Mouse (Mus musculus) spleen, adult 2 months (tissue): ENCODE data around the gene Gpr107. TPM values are rescaled to one million over a fixed set of nuclear protein-coding genes. Genes with fewer than 3 reads are reported as not detected.

Experiments used
- DNase-seq, 2 experiments: peaks; one replicate each; pipeline versions ENCODE4 v3.0.0 to v3.0.0-alpha.2; 2012 to 2021; ENCODE audit warnings: low spot score in 2 of 2, low read depth in 1 of 2
- H3K27ac ChIP-seq: fragments of 200-500 bp; 2 replicates; pipeline ENCODE4 v1.5.1; 2012; ENCODE audit warnings: low read length, inconsistent platforms; ENCODE audit not compliant: insufficient read depth
- H3K27me3 ChIP-seq: fragments of 200-500 bp; 2 replicates; pipeline ENCODE4 v1.6.1; 2012; ENCODE audit warnings: mild to moderate bottlenecking, moderate library complexity, low read length, inconsistent platforms; ENCODE audit not compliant: control insufficient read depth, insufficient read depth
- H3K36me3 ChIP-seq: fragments of 200-500 bp; 2 replicates; pipeline ENCODE4 v1.6.1; 2012; ENCODE audit warnings: mild to moderate bottlenecking, low read length, inconsistent platforms; ENCODE audit not compliant: control insufficient read depth, insufficient read depth
- H3K4me1 ChIP-seq: fragments of 200-500 bp; 2 replicates; pipeline ENCODE4 v1.6.1; 2011; ENCODE audit warnings: inconsistent platforms; ENCODE audit not compliant: control insufficient read depth, insufficient read depth, insufficient read length
- H3K4me3 ChIP-seq: fragments of 200-500 bp; 2 replicates; pipeline ENCODE4 v1.5.1; 2011; ENCODE audit warnings: mild to moderate bottlenecking, inconsistent platforms; ENCODE audit not compliant: insufficient read depth, insufficient read length; ENCODE audit errors: extremely low read depth
- CTCF ChIP-seq: fragments of 200-500 bp; IDR thresholded peaks from 2 replicates; pipeline ENCODE4 v1.5.1; 2011; ENCODE audit warnings: mild to moderate bottlenecking, inconsistent platforms; ENCODE audit not compliant: insufficient read depth, insufficient read length, insufficient replicate concordance; ENCODE audit errors: extremely low read depth
- POLR2A ChIP-seq: fragments of 200-500 bp; IDR thresholded peaks from 2 replicates; pipeline ENCODE4 v1.6.1; 2011; ENCODE audit warnings: low read depth, low read length, inconsistent platforms
- WGBS: fragments of 180-500 bp; shearing (Covaris S2); methylation state at CpG from one replicate; pipeline ENCODE4 v1.1.7; 2018; 5-methylcytosine and 5-hydroxymethylcytosine counted together
- polyA plus RNA-seq: library from polyadenylated mRNA; depleted of rRNA; stranded (reverse); fragments of >200 nt; gene quantifications from 2 replicates; pipeline ENCODE4 v1.2.3, GENCODE M21; 2012

Gene Gpr107
- polyA plus RNA-seq, 1 experiment = 15.0 TPM

DNA sequence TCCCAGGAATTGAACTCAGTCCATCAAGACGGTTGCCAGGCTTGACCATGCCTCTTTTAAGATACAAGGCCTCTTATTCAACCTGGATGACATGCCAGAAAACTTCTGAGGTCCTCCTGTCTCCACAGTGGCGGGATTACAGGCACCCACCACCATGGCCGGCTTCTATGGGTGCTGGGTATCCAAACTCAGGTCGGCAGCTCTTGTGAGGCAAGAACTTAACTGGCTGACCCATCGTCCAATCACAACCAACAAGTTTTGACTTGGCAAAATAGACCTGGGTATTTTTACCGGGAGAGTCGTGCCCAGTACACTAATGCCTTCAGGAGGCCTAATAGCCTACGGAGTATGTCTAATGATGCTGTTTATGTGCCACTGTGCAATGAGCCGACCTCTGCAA lies 26.1 kb upstream of the Gpr107 start:
- peaks cover 34% of the 10 kb centered on the region for H3K4me1 ChIP-seq
- no peak overlapping the region for H3K27ac ChIP-seq
- WGBS = 90% methylated on average over 9 of the region's 9 CpGs
- H3K36me3 ChIP-seq = no peaks in the 10 kb centered on the region
- no peaks in the 10 kb centered on the region for H3K27me3 ChIP-seq
- DNase-seq = no peak
- TF ChIP-seq POLR2A (no peak), CTCF (no peak)
- no peak overlapping the region for H3K4me3 ChIP-seq

- 72% methylated on average over 7 of the region's 7 CpGs for WGBS
- Histone ChIP-seq H3K36me3 (no peaks in the 10 kb centered on the region), H3K27ac (peak overlapping the region; percentile 1; the same call in 1 of the 2 replicates)
Measured at GRCm38 (mm10) chr2:31127219-31127618, 24.9 kb upstream of the Gpr107 start.

GRCm38 (mm10) chr2:31127899-31128298 lies 24.2 kb upstream of the Gpr107 start:
- H3K27ac ChIP-seq = no peak overlapping the region
- DNase-seq = no peak
- peaks cover 49% of the 10 kb centered on the region for H3K4me1 ChIP-seq
- TF ChIP-seq CTCF (no peak), POLR2A (no peak)
- no peak overlapping the region for H3K4me3 ChIP-seq
- no peaks in the 10 kb centered on the region for H3K27me3 ChIP-seq
- no peaks in the 10 kb centered on the region for H3K36me3 ChIP-seq
- 61% methylated on average over 4 of the region's 4 CpGs for WGBS

More at GRCm38 (mm10) chr2:31127219-31127618, 24.9 kb upstream of the Gpr107 start:
- no peak for DNase-seq
- Histone ChIP-seq H3K4me3 (no peak overlapping the region), H3K4me1 (peaks cover 42% of the 10 kb centered on the region), H3K27me3 (no peaks in the 10 kb centered on the region)
- TF ChIP-seq CTCF = no peak
- no peak for TF ChIP-seq POLR2A

DNA sequence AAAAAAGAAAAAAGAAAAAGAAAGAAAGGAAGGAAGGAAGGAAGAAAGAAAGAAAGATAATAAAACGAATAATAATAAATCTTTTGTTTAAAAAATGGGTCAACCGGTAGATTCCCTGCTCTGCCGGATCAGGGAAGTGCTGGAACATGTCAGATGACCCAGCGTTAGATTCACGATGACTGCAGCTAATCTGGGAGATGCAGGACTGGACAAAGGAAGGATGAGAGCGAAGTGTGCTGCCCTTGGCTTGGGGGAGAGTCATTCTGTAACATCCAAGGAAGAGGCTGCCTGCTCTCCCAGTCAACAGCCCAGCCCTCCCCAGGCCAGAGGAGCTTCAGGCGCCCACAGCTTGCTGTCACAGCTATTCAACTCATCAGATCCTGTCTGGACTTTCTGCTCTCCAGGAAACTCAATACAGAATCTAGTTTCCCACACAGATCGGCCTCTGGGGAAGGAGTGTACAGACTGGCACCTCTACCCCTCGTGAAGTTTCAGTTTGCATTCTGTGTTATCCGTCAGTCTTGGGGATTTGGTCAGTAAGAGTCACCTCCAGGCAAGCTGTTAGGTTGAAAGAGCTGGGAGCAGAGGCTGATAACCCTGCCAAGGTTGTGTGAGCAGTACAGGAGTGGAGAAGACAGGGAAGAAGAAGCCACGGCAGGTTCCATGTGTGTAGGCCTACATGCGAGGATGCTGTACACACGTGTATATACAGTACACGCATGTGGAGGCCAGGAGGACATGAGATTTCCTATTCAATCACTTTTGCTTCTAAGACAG lies 22.2 kb upstream of the Gpr107 start:
- no peak for DNase-seq
- H3K27ac ChIP-seq = no peak overlapping the region
- peaks cover 55% of the 10 kb centered on the region for H3K4me1 ChIP-seq
- no peak for TF ChIP-seq POLR2A
- TF ChIP-seq CTCF = no peak
- H3K36me3 ChIP-seq = no peaks in the 10 kb centered on the region
- 71% methylated on average over 14 of the region's 14 CpGs for WGBS
- no peak overlapping the region for H3K4me3 ChIP-seq
- no peaks in the 10 kb centered on the region for H3K27me3 ChIP-seq

- peak overlapping the region; percentile 39 for H3K27ac ChIP-seq
- DNase-seq = peak in 1 of 2 experiments; percentile 53
- TF ChIP-seq CTCF = peak; percentile 14; the same call in 1 of the 2 replicates
- no peak for TF ChIP-seq POLR2A
- H3K36me3 ChIP-seq = no peaks in the 10 kb centered on the region
- peaks cover 56% of the 10 kb centered on the region; the same call in 1 of the 2 replicates for H3K4me1 ChIP-seq
- no peaks in the 10 kb centered on the region for H3K27me3 ChIP-seq
- no peak overlapping the region for H3K4me3 ChIP-seq
- WGBS = 30% methylated on average over 8 of the region's 8 CpGs
Measured at GRCm38 (mm10) chr2:31130815-31131299, 21.3 kb upstream of the Gpr107 start.

DNA sequence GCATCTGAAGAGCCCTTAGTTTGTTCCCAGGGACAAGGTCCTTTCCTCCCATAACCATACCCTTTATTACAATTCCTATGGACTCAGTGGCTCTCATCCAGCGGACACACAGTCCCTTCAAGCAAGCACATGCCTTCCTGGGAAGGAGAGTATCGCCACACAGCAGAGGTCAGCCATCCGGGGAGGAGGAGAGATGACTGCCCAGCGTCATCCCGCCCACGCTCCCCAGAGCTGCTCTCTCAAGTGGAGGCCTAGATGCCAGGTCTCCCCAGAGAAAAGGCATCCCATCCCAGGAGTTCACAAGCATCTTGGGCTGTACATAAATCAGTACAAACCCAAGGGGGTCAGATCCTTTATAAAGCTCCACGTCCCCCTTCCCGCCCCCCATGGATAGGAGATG lies 19.4 kb upstream of the Gpr107 start:
- 83% methylated on average over 8 of the region's 8 CpGs for WGBS
- H3K36me3 ChIP-seq = no peaks in the 10 kb centered on the region
- peaks cover 64% of the 10 kb centered on the region; the same call in 1 of the 2 replicates for H3K4me1 ChIP-seq
- H3K27me3 ChIP-seq = no peaks in the 10 kb centered on the region
- no peak overlapping the region for H3K4me3 ChIP-seq
- H3K27ac ChIP-seq = peak overlapping the region; percentile 10; the same call in 1 of the 2 replicates
- TF ChIP-seq POLR2A (no peak), CTCF (no peak)
- DNase-seq = no peak

DNA sequence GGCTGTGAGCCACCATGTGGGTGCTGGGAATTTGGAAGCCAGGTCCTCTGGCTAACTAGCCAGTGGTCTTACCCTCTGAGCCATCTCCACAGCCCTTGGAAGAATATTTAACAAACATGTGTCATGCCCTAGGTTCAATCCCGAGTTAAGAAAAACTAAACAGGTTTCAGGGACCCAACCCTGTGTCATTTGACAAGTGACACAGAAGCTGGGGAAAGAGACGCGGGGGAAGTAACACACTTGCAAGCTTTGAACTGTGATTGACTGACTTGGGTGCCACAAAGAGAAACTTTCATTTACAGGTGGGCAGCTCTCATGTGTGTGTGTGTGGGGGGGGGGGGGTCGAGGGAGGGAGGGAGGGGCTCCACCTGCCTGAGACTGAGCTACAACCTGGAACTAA lies 18.1 kb upstream of the Gpr107 start:
- Histone ChIP-seq H3K27me3 (no peaks in the 10 kb centered on the region), H3K4me3 (no peak overlapping the region), H3K36me3 (no peaks in the 10 kb centered on the region), H3K4me1 (peaks cover 62% of the 10 kb centered on the region; the same call in 1 of the 2 replicates), H3K27ac (no peak overlapping the region)
- no peak for TF ChIP-seq CTCF
- no peak for TF ChIP-seq POLR2A
- WGBS = 43% methylated on average over 3 of the region's 4 CpGs
- no peak for DNase-seq
